Mouse (Mus musculus) adipocyte (in vitro differentiated cells): ENCODE measurements around the gene Neo1.

Experiments
- DNase-seq: peaks from one replicate; pipeline ENCODE4 v3.0.0-alpha.2; 2016; ENCODE audit warnings: low spot score

The Neo1 gene

DNA sequence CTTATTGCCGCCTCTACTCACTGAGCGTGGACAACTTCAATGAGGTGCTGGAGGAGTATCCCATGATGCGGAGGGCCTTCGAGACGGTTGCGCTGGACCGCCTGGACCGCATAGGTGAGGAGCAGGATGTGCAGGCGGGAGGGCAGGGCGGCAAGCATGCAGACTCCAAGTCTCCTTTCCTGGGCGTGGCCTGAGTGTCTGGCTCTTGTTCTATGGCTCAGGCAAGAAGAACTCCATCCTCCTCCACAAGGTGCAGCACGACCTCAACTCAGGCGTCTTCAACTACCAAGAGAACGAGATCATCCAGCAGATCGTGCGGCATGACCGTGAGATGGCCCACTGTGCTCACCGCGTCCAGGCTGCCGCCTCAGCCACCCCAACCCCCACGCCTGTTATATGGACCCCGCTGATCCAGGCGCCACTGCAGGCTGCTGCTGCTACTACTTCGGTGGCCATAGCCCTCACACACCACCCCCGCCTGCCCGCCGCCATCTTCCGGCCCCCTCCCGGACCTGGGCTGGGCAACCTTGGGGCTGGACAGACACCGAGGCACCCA lies 177.1 kb downstream of the Neo1 start:
- no peak for DNase-seq

DNA sequence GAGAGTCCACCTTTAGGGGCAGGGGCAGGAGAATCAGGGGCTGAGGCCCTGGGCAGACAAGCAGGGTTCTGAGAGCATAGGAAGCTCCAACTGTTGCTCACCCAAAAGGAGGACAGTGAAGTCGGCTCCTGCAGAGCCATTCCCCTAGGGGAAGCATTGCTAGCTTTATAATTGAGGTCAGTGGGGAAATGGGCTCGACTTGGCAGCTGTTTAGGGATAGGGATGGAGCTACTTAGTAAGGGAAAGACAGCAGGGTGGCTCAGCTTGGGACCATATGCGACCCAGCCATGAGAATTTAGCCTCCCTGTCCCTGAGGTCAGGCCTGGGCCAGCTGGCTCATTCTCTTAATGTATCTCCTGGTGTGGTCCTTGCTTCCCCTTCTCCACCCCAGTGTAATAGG lies 181.3 kb downstream of the Neo1 start:
- DNase-seq: no peak

DNA sequence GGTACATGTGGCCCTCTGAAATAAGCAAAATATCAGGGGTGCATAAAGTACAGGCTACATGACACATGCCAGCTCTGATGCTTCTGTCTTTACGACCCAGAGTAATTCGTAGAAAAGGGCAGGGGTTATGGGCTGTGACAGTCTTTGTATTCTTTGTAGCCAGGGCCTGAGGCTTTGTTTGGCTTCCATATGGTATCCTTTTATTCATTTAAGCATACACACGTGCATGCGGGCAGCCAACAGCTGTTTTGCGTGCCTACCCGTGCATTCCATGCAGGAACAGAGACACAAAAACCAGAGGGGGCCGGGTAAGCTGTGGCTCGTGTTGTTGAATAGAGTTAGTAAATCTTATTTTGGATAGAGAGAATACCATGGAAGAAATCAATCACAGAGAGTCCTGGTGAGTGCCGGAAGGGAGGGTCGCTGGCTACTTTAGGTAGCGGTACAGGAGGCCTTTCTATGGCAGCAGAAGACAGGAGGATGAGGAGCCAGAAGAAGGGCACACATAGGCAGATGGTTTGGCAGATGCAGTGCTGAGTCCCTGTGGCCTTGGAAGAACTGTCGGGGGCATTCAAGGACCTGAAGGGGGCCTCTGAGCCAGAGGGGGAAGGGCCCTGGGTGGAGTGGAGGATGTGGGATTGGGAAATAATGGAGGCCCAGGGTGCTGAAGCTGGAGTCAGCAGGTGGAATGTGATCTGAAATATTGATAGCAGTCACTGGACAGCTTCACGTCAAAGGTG lies 186.5 kb downstream of the Neo1 start:
- DNase-seq: no peak

DNA sequence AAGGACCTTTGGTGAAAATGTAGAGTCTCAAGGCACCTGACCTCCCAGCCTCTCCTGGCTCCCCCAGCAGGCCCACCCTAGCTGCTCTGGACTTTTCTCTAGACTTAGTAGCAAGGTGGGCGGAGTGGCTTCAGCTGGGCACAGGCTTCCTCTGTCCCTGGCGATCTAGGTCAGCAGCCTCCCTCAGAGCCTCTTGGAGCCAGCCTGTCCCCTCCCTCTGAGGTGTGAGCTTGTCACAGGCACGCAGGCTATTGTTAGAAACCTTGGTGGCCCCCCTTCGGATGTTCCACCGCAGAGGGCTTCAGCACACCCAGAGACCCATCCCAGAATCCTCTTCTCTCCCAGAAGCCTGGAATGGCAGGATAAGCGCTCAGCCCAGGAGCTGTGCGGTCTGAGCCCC lies 188.6 kb downstream of the Neo1 start:
- DNase-seq: no peak

DNA sequence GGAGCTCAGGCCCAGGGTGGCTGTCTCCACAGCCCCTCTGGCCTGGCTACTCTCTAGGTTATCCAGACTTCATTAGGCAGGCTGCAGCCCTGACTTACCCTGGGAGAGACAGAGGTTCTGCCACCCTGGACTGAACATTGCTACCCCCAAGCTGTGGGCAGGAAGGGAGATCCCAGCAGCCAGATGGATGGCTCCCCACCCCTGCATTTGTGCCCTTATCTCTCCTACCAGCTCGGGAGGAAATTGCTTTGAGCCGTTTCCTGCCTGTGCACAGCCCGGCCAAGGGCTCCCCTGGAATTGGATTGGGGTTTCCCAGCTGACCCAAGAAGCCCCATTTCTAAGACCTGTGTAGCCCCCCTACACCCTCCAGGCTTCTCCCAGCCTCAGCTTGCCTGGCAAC lies 189.2 kb downstream of the Neo1 start:
- no peak for DNase-seq

DNA sequence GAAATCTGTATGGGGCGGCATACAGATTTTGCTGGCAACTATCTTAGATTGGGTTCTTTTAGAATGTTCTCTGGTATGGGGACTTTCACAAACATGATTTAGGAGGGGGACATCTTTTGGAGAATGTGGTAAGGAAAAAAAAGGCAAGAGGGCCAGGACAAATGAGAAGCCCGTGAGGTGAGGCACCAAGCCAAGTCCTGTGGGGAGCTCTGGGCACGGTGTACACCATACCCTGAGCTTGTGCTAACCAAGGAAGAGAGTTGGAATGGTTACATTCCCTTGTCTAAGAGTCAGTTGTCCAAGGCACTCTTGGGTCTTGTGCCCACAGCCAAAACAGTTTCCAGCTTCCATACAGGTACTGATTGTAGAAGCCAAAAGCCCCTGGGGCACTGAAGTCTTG lies 191.6 kb downstream of the Neo1 start:
- DNase-seq: no peak

DNA sequence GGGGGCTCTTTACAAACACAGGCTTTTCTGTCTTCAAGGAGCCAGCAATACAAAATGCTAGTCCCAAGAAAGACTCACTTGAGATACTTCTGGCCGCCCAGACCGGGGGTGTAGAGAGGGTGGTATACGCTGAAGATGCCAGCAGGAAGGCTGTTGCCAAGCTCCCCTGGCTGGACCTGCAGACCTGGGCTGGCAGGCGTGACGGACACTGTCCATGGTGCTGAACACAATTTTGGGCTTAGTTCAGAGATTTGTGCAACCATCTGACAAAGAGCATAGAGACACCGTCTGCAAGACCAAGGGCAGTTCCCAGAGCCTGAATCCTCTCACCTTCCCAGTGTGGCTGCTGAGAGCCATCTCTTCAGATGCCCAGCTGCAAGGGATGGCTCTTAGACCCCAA lies 194.6 kb downstream of the Neo1 start:
- peak; percentile 64 for DNase-seq

DNA sequence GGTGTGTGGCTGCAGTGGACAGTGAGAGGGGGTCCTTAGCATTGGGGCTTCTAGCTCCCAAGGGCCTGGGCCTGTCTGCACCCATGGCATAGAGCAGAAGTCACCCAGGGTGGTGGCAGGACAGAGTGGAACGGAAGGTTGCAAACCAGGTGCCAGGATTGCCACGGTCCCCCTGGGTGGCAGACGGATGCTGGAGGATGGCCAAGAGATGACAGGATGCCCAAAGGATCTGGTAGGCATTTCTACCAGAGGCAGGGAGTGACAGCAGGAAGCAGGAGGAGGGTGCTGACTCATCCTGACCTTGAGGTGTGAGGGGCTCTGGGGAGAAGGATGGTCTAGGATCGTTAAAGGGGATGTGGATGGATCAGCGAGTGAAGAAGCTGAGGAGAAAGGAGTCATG lies 197.7 kb downstream of the Neo1 start:
- no peak for DNase-seq

DNA sequence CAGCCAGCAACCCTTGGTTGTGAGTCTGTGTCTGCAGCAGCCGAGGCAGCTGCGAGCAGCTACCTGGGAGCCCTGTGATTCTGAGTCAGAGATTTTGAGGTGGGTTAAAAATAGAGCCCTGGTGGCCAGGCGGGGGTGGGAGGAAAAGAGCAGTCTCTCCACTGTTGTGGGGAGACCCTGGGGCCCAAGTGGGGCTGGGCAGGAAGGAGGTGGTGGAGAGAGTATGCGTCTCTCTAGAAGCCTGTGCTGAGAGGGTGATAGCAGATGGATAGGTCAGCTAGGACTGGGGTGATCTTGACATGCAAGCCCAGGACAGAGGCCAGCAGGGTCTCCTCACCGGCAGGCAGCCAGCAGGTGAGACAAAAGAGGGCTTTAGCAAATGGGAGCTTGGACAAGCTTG lies 199.1 kb downstream of the Neo1 start:
- no peak for DNase-seq

DNA sequence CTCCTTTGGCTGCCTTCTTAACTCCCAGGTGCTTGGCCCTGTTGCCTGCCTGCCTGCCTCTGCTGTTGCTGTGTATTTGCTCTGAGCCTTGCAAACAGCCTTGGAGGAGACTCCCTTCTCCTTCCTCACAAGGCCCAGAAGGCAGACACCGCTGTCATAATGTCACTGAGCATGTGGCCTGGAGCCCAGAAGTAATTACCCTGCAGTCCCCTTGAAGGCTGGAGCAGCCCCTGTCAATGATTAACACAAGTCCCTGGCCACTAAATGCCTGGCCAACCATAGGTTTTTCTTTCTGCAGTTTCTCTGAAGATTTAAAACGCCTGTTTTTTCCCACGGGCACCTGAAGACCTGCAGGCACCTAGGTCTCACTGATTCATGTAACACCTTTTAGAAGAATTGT lies 203.3 kb downstream of the Neo1 start:
- no peak for DNase-seq

DNA sequence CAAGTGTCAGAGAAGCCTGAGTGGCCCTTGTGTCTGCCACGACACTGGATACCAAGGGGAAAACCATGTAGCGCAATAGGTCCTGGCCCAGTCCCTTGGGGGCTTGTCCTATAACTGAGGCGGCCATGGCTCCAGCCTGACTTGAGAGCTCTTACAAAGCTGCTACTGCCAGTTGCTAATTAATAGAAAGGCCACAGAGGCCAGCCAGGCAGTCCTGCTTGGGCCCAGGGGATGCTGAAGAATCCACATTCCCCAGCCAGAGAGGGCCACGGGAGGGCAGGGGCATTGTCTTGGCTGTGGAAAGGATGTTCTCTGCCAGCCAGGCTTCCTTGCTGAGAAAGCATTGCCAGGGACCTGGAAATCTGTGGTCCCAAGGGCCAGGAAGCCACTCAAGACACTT lies 206.6 kb downstream of the Neo1 start:
- peak; percentile 24 for DNase-seq
